Mouse (Mus musculus): ENCODE data around the gene Dnajc5g. TPM values are rescaled to one million over a fixed set of nuclear protein-coding genes. Genes with fewer than 3 reads are reported as not detected.

Gene Dnajc5g
- not detected in 2 replicates for polyA plus RNA-seq (2015; fragmentation: Nextera tagmentation; extraction: Ambion mirVana)

DNA sequence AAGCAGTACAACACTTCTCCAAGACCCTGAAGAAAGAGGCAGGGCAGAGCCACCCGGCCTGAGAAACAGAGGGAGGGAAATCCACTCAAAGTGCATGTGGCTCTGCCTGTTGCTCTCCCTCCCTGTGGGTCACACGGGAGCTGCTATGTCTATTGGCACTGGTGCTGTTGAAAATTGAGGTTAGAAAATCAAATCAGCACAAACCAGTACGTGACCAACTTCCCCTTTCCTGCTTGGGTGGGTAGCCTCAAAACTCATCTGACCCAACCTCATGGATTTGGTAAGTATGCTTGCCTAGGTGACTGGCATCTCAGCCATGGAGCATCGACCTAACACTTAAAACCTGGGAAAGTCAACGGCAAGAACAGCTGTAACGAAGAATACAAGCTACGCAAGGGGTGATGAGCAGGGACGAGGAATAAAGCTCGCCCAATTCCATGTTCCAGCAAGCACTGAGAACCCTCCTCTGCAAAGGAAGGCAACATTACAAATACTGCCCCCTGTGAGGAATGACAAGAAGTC, at the start of gene Dnajc5g:
Gene Dnajc5g, plus strand, starts transcription at position 472 of the 522 bp plus-strand sequence.
- no peak within 1 kb of the TSS for H3K4me3 ChIP-seq (ENCODE audit: low read depth, low read length)
- H3K9ac ChIP-seq (ENCODE audit: low read depth, low read length): no peak within 1 kb of the TSS
- no peak for ATAC-seq
- 85% methylated on average over 9 of the region's 9 CpGs for WGBS
- no peaks in the 10 kb centered on the region for H3K36me3 ChIP-seq (ENCODE audit: control insufficient read depth, insufficient read depth, low read length)
- H3K9me3 ChIP-seq (replicated peaks; ENCODE audit: control insufficient read depth, low read length, poor library complexity, severe bottlenecking): no peaks in the 10 kb centered on the region
- H3K4me2 ChIP-seq (ENCODE audit: low read length): no peak within 1 kb of the TSS
- H3K27ac ChIP-seq (ENCODE audit: low read length): no peak within 1 kb of the TSS
- H3K4me1 ChIP-seq (ENCODE audit: control insufficient read depth, insufficient read depth, low read length): no peaks in the 10 kb centered on the region
- no peaks in the 10 kb centered on the region for H3K27me3 ChIP-seq (ENCODE audit: control insufficient read depth, insufficient read depth, low read depth, low read length)

DNA sequence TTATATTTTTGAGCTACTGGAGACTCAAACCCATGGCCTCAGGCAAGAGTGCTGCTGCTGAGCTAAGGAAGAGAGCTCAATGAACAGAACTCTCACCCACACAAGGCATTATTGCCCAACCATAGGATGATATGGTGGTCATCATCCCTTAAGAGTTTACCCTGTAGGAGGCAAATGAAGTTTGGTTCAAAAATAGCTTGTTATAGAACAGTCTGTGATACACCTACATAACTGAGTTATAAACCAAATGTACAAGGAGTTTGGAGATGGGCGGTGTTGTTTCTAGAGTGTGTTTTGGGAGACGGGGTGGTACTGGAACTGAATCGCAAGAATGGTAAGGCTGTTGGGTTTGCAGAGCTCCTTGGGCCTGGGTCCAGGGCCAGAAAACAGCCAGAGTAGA, 36.3 kb upstream of the Dnajc5g start:
- no peaks in the 10 kb centered on the region for H3K9me3 ChIP-seq (replicated peaks; ENCODE audit: control insufficient read depth, low read length, poor library complexity, severe bottlenecking)
- no peaks in the 10 kb centered on the region for H3K27me3 ChIP-seq (ENCODE audit: control insufficient read depth, insufficient read depth, low read depth, low read length)
- H3K4me3 ChIP-seq (ENCODE audit: low read depth, low read length): no peak overlapping the region
- no peak overlapping the region for H3K9ac ChIP-seq (ENCODE audit: low read depth, low read length)
- no peak for ATAC-seq
- no peaks in the 10 kb centered on the region for H3K4me1 ChIP-seq (ENCODE audit: control insufficient read depth, insufficient read depth, low read length)
- WGBS: 97% methylated on average over 3 of the region's 3 CpGs
- H3K27ac ChIP-seq (ENCODE audit: low read length): no peak overlapping the region
- no peak overlapping the region for H3K4me2 ChIP-seq (ENCODE audit: low read length)
- peaks cover 54% of the 10 kb centered on the region for H3K36me3 ChIP-seq (ENCODE audit: control insufficient read depth, insufficient read depth, low read length)

DNA sequence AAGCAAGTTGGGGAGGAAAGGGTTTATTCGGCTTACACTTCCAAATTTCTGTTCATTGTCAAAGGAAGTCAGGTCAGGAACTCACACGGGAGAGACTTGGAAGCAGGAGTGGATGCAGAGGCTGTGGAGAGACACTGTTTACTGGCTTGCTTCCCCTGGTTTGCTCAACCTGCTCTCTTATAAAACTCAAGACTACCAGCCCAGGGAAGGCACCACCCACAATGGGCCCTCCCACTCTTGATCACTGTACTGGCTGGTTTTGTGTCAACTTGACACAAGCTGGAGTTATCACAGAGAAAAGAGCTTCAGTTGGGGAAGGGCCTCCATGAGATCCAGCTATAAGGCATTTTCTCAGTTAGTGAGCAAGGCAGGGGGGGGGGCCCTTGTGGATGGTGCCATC, 35.0 kb upstream of the Dnajc5g start:
- no peak for ATAC-seq
- peaks cover 64% of the 10 kb centered on the region for H3K36me3 ChIP-seq (ENCODE audit: control insufficient read depth, insufficient read depth, low read length)
- H3K9me3 ChIP-seq (replicated peaks; ENCODE audit: control insufficient read depth, low read length, poor library complexity, severe bottlenecking): no peaks in the 10 kb centered on the region
- no peak overlapping the region for H3K27ac ChIP-seq (ENCODE audit: low read length)
- 96% methylated on average over 2 of the region's 2 CpGs for WGBS
- no peaks in the 10 kb centered on the region for H3K4me1 ChIP-seq (ENCODE audit: control insufficient read depth, insufficient read depth, low read length)
- H3K27me3 ChIP-seq (ENCODE audit: control insufficient read depth, insufficient read depth, low read depth, low read length): no peaks in the 10 kb centered on the region
- H3K4me3 ChIP-seq (ENCODE audit: low read depth, low read length): no peak overlapping the region
- H3K4me2 ChIP-seq (ENCODE audit: low read length): no peak overlapping the region
- no peak overlapping the region for H3K9ac ChIP-seq (ENCODE audit: low read depth, low read length)

DNA sequence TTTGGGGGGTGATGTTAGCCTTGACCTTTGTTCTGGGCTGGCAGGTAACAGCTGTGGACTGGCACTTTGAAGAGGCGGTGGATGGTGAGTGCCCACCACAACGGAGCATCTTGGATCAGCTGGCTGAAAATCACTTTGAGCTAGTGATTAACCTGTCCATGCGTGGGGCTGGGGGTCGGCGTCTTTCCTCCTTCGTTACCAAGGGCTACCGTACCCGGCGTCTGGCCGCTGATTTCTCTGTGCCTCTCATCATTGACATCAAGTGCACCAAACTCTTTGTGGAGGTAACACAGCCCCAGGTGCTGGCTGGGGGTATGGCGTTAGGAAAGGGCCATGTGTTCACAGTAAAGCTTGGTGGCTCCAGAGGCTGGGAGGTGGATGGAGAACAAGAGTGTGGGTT, 34.3 kb upstream of the Dnajc5g start:
- H3K4me2 ChIP-seq (ENCODE audit: low read length): no peak overlapping the region
- H3K27me3 ChIP-seq (ENCODE audit: control insufficient read depth, insufficient read depth, low read depth, low read length): no peaks in the 10 kb centered on the region
- 94% methylated on average over 11 of the region's 11 CpGs for WGBS
- H3K4me3 ChIP-seq (ENCODE audit: low read depth, low read length): no peak overlapping the region
- no peaks in the 10 kb centered on the region for H3K4me1 ChIP-seq (ENCODE audit: control insufficient read depth, insufficient read depth, low read length)
- peaks cover 64% of the 10 kb centered on the region for H3K36me3 ChIP-seq (ENCODE audit: control insufficient read depth, insufficient read depth, low read length)
- H3K27ac ChIP-seq (ENCODE audit: low read length): no peak overlapping the region
- no peak for ATAC-seq
- no peak overlapping the region for H3K9ac ChIP-seq (ENCODE audit: low read depth, low read length)
- no peaks in the 10 kb centered on the region for H3K9me3 ChIP-seq (replicated peaks; ENCODE audit: control insufficient read depth, low read length, poor library complexity, severe bottlenecking)

DNA sequence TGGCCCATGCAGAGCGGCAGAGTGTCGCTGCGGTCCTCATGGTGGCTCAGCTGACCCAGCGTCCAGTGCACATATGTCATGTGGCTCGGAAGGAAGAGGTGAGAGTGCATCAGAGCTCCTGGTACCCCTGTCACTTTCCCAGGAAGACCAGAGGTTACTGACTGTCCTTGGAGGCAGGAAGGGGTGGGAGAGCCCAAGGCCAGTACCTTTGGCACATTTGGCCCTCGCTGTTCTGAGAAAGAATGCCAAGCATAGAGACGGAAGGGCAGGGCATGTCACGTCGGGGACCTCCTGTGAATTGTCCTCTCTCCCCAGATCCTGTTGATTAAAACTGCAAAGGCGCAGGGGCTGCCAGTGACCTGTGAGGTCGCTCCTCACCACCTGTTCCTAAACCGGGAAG, 32.9 kb upstream of the Dnajc5g start:
- Histone ChIP-seq H3K4me3 (ENCODE audit: low read depth, low read length) (no peak overlapping the region), H3K27ac (ENCODE audit: low read length) (no peak overlapping the region), H3K36me3 (ENCODE audit: control insufficient read depth, insufficient read depth, low read length) (peaks cover 56% of the 10 kb centered on the region), H3K4me1 (ENCODE audit: control insufficient read depth, insufficient read depth, low read length) (no peaks in the 10 kb centered on the region), H3K9me3 (replicated peaks; ENCODE audit: control insufficient read depth, low read length, poor library complexity, severe bottlenecking) (no peaks in the 10 kb centered on the region), H3K4me2 (ENCODE audit: low read length) (no peak overlapping the region), H3K27me3 (ENCODE audit: control insufficient read depth, insufficient read depth, low read depth, low read length) (no peaks in the 10 kb centered on the region), H3K9ac (ENCODE audit: low read depth, low read length) (no peak overlapping the region)
- 94% methylated on average over 12 of the region's 12 CpGs for WGBS
- no peak for ATAC-seq

DNA sequence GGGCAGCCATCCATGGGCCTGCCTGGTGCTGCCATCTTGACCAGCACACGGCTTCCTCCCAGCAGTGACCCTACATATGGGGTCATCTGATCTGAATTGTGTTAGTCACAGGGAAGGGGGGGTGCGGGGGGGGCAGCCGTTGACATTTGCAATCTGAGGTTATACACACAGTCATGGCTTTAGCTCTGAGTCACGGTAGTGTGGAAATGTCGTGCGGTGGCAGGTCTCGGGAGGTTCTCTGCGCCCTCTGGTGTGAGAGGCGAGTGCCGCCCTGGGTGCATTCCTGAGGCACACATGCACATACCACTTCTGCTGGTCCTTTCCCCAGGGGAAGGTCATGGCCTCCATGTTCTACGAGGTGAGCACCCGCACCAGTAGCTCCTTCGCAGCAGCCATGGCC, 29.7 kb upstream of the Dnajc5g start:
- Histone ChIP-seq H3K9me3 (replicated peaks; ENCODE audit: control insufficient read depth, low read length, poor library complexity, severe bottlenecking) (no peaks in the 10 kb centered on the region), H3K4me1 (ENCODE audit: control insufficient read depth, insufficient read depth, low read length) (no peaks in the 10 kb centered on the region), H3K4me2 (ENCODE audit: low read length) (no peak overlapping the region), H3K27me3 (ENCODE audit: control insufficient read depth, insufficient read depth, low read depth, low read length) (no peaks in the 10 kb centered on the region), H3K27ac (ENCODE audit: low read length) (no peak overlapping the region), H3K4me3 (ENCODE audit: low read depth, low read length) (no peak overlapping the region), H3K9ac (ENCODE audit: low read depth, low read length) (no peak overlapping the region), H3K36me3 (ENCODE audit: control insufficient read depth, insufficient read depth, low read length) (peaks cover 40% of the 10 kb centered on the region)
- 91% methylated on average over 13 of the region's 13 CpGs for WGBS
- ATAC-seq: no peak

DNA sequence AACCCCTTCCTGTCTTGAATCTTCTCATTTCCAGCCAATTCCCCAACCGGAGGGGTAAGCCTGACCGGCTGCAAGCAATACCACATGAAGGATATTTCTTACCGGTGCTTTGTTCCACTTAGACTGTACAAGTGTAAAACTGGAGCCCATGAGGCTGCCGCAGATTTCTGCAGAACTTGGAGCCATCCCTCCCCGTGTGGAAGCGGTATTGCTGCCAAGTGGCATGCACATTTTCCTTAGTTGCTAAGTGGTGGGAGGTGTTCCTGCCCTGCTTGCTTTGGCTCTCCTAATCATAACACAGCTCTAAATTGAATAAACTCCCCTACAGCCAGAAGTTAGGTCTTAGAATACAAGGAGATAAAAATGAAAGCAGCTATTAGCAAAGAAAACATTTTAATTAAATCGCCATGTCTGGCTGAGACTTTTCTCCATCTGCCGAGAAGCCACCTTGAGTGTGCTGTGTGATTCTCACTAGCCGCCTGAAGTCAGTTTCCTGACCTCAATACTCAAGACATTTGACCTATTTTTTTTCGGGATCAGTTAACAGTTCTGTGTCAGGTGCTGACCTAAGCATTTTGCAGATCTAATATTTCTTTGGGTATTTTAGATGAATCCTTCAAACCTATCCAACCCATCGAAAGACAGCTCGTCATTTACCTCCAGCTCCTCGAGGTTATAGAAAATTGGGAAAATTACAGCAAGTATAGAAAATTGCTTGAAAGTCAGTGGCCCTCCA, 25.9 kb upstream of the Dnajc5g start:
- H3K4me2 ChIP-seq (ENCODE audit: low read length): no peak overlapping the region
- no peaks in the 10 kb centered on the region for H3K27me3 ChIP-seq (ENCODE audit: control insufficient read depth, insufficient read depth, low read depth, low read length)
- H3K9me3 ChIP-seq (replicated peaks; ENCODE audit: control insufficient read depth, low read length, poor library complexity, severe bottlenecking): no peaks in the 10 kb centered on the region
- WGBS: 86% methylated on average over 13 of the region's 13 CpGs
- H3K4me1 ChIP-seq (ENCODE audit: control insufficient read depth, insufficient read depth, low read length): peaks cover 2% of the 10 kb centered on the region
- H3K27ac ChIP-seq (ENCODE audit: low read length): no peak overlapping the region
- peaks cover 10% of the 10 kb centered on the region for H3K36me3 ChIP-seq (ENCODE audit: control insufficient read depth, insufficient read depth, low read length)
- no peak overlapping the region for H3K4me3 ChIP-seq (ENCODE audit: low read depth, low read length)
- no peak for ATAC-seq
- H3K9ac ChIP-seq (ENCODE audit: low read depth, low read length): no peak overlapping the region

DNA sequence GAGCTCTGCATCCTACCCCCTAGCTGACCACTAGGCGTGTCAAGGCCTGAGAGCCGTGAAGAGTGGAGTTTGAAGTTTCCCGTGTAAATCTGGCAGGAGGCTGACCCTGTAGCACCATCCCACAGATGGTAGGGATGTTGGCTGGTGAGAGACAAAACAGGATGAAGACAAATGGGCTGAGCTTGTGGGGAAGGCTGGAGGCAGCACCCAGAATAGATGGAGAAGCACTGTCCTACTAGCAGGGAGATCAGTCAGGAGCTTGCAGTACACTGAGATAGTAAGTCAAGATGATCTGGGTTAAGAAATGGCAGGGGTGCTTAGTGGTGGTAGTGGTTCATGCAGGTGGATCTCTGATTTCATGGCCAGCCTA, 25.3 kb upstream of the Dnajc5g start:
- no peak overlapping the region for H3K9ac ChIP-seq (ENCODE audit: low read depth, low read length)
- no peak for ATAC-seq
- no peaks in the 10 kb centered on the region for H3K27me3 ChIP-seq (ENCODE audit: control insufficient read depth, insufficient read depth, low read depth, low read length)
- no peak overlapping the region for H3K4me2 ChIP-seq (ENCODE audit: low read length)
- peaks cover 5% of the 10 kb centered on the region; the same call in 1 of the 2 replicates for H3K36me3 ChIP-seq (ENCODE audit: control insufficient read depth, insufficient read depth, low read length)
- 74% methylated on average over 3 of the region's 3 CpGs for WGBS
- no peak overlapping the region for H3K27ac ChIP-seq (ENCODE audit: low read length)
- H3K9me3 ChIP-seq (replicated peaks; ENCODE audit: control insufficient read depth, low read length, poor library complexity, severe bottlenecking): no peaks in the 10 kb centered on the region
- no peak overlapping the region for H3K4me3 ChIP-seq (ENCODE audit: low read depth, low read length)
- H3K4me1 ChIP-seq (ENCODE audit: control insufficient read depth, insufficient read depth, low read length): peaks cover 2% of the 10 kb centered on the region

DNA sequence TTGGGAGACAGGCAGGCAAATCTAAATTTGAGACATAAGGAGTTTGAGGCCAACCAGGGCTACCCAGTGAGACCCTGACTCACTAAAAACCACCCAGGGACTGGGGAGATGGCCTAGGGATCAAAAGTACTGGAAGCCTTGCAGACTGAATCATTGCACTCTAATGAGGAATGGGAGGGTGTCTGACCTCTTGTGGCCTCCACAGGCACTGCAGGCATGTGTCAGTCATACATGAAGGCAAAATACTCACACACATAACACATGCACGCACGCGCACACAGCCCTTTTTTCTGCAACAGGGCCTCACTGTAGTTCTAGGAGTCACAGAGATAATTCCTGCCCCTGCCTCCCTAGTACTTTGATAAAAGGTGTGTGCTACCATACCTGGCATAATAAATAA, 24.7 kb upstream of the Dnajc5g start:
- H3K4me3 ChIP-seq (ENCODE audit: low read depth, low read length): no peak overlapping the region
- 0 out of 2 replicates have a peak, but pooled peaks cover 2% of the 10 kb centered on the region for H3K36me3 ChIP-seq (ENCODE audit: control insufficient read depth, insufficient read depth, low read length)
- WGBS: 75% methylated on average over 3 of the region's 3 CpGs

More for the DNA sequence above, 24.7 kb upstream of the Dnajc5g start:
- H3K4me1 ChIP-seq (ENCODE audit: control insufficient read depth, insufficient read depth, low read length): peaks cover 2% of the 10 kb centered on the region
- no peak for ATAC-seq
- no peaks in the 10 kb centered on the region for H3K9me3 ChIP-seq (replicated peaks; ENCODE audit: control insufficient read depth, low read length, poor library complexity, severe bottlenecking)
- no peak overlapping the region for H3K4me2 ChIP-seq (ENCODE audit: low read length)
- H3K27me3 ChIP-seq (ENCODE audit: control insufficient read depth, insufficient read depth, low read depth, low read length): no peaks in the 10 kb centered on the region
- H3K9ac ChIP-seq (ENCODE audit: low read depth, low read length): no peak overlapping the region
- H3K27ac ChIP-seq (ENCODE audit: low read length): no peak overlapping the region
